Mouse (Mus musculus) lung, embryonic 14.5 days (tissue): Measurements from ENCODE around the gene Ppp1cb. TPM values are rescaled to one million over a fixed set of nuclear protein-coding genes. Genes with fewer than 3 reads are reported as not detected.

Experiments used
- ATAC-seq: fragments of 200-750 bp; cut with Nextera tagmentation; 2 replicates; pipeline ENCODE4 v1.8.0; 2017; ENCODE audit warnings: mild to moderate bottlenecking, moderate TSS enrichment, moderate library complexity; ENCODE audit not compliant: insufficient read depth
- DNase-seq: peaks from one replicate; pipeline ENCODE4 v3.0.0-alpha.2; 2015
- H3K27ac ChIP-seq: fragments of 300-500 bp; sonication (generic); 2 replicates; pipeline ENCODE4 v1.5.1; 2014; ENCODE audit warnings: low read depth, mild to moderate bottlenecking, moderate library complexity
- H3K27me3 ChIP-seq: fragments of 300-500 bp; sonication (generic); 2 replicates; pipeline ENCODE4 v1.6.1; 2014; ENCODE audit warnings: low read length, control low read depth; ENCODE audit not compliant: insufficient read depth
- H3K36me3 ChIP-seq: fragments of 300-500 bp; sonication (generic); 2 replicates; pipeline ENCODE4 v1.6.1; 2014; ENCODE audit warnings: control low read depth; ENCODE audit not compliant: insufficient read depth
- H3K4me1 ChIP-seq: fragments of 300-500 bp; sonication (generic); 2 replicates; pipeline ENCODE4 v1.6.1; 2014; ENCODE audit warnings: antibody characterized with exemption, control low read depth; ENCODE audit not compliant: insufficient read depth
- H3K4me2 ChIP-seq: fragments of 300-500 bp; sonication (generic); 2 replicates; pipeline ENCODE4 v1.6.1; 2014; ENCODE audit warnings: mild to moderate bottlenecking
- H3K4me3 ChIP-seq: fragments of 300-500 bp; sonication (generic); 2 replicates; pipeline ENCODE4 v1.5.1; 2014; ENCODE audit warnings: low read depth, low read length
- H3K9ac ChIP-seq: fragments of 300-500 bp; sonication (generic); 2 replicates; pipeline ENCODE4 v1.6.1; 2014
- H3K9me3 ChIP-seq: fragments of 300-500 bp; sonication (generic); 2 replicates; pipeline ENCODE4 v1.6.1; 2016; ENCODE audit warnings: low read depth, low read length, control low read depth
- CTCF ChIP-seq: IDR thresholded peaks from 2 replicates; pipeline ENCODE4 v1.5.1; 2016; ENCODE audit warnings: antibody characterized with exemption, low read depth
- WGBS: fragments of 180-500 bp; shearing (Covaris S2); extraction: QIAGEN DNeasy Blood & Tissue Kit; methylation state at CpG from one replicate; pipeline ENCODE4 v1.1.7; 2014; 5-methylcytosine and 5-hydroxymethylcytosine counted together
- polyA plus RNA-seq: library from polyadenylated mRNA; unstranded; fragments of >200 nt; fragmentation: Nextera tagmentation; extraction: Ambion mirVana; gene quantifications from 2 replicates; pipeline ENCODE4 v1.2.1, GENCODE M21; 2014

The Ppp1cb gene
- polyA plus RNA-seq, 1 experiment from 2014 or later, result 201 TPM

- WGBS, result 61% methylated on average over 5 of the region's 5 CpGs
- peaks cover 12% of the 10 kb centered on the region for H3K4me1 ChIP-seq
- H3K9me3 ChIP-seq, result no peaks in the 10 kb centered on the region
- no peaks in the 10 kb centered on the region for H3K36me3 ChIP-seq
- H3K27me3 ChIP-seq, result no peaks in the 10 kb centered on the region
- H3K27ac ChIP-seq, result no peak overlapping the region
- no peak overlapping the region for H3K9ac ChIP-seq
- DNase-seq, result no peak
- no peak overlapping the region for H3K4me3 ChIP-seq
- no peak for ATAC-seq
- no peak overlapping the region for H3K4me2 ChIP-seq
- no peak for TF ChIP-seq CTCF
Observed at GRCm38 (mm10) chr5:32414461-32414985, 44.1 kb upstream of the Ppp1cb start.

DNA sequence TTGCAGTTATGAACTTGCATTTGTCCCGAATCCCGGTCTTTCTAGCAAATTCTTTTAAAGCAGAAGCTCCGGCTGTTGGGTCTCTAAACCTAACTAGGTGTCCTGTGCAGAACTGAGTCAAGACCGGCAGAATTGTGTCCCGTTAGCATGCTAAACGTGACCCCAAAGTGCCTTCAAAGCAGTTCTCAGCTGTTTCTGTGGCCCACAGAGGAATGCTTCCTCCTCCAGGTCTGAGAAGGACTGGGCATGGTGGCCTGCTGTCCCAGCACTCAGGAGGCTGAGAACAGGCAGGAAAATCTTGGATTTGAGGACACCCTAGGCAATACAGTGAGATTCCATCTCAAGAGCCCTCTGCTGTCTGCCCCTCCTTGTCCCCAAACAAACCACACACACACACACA is 43.1 kb upstream of the Ppp1cb start:
- no peak for DNase-seq
- no peaks in the 10 kb centered on the region for H3K27me3 ChIP-seq
- 79% methylated on average over 6 of the region's 6 CpGs for WGBS
- no peak for TF ChIP-seq CTCF
- no peak overlapping the region for H3K4me3 ChIP-seq
- H3K9me3 ChIP-seq, result no peaks in the 10 kb centered on the region
- no peak overlapping the region for H3K9ac ChIP-seq
- H3K27ac ChIP-seq, result no peak overlapping the region
- no peak for ATAC-seq
- no peaks in the 10 kb centered on the region for H3K36me3 ChIP-seq
- peaks cover 12% of the 10 kb centered on the region for H3K4me1 ChIP-seq
- no peak overlapping the region for H3K4me2 ChIP-seq

GRCm38 (mm10) chr5:32416881-32417280 is 41.8 kb upstream of the Ppp1cb start:
- Histone ChIP-seq H3K27ac (peak overlapping the region; percentile 44; the same call in 1 of the 2 replicates), H3K27me3 (no peaks in the 10 kb centered on the region), H3K36me3 (no peaks in the 10 kb centered on the region), H3K4me2 (no peak overlapping the region), H3K9ac (no peak overlapping the region), H3K9me3 (no peaks in the 10 kb centered on the region), H3K4me3 (no peak overlapping the region), H3K4me1 (peaks cover 15% of the 10 kb centered on the region)
- 17% methylated on average over 4 of the region's 4 CpGs for WGBS
- DNase-seq (peak; percentile 74), ATAC-seq (0 out of 2 replicates have a peak, but pooled peaks have one; percentile 38)
- no peak for TF ChIP-seq CTCF

DNA sequence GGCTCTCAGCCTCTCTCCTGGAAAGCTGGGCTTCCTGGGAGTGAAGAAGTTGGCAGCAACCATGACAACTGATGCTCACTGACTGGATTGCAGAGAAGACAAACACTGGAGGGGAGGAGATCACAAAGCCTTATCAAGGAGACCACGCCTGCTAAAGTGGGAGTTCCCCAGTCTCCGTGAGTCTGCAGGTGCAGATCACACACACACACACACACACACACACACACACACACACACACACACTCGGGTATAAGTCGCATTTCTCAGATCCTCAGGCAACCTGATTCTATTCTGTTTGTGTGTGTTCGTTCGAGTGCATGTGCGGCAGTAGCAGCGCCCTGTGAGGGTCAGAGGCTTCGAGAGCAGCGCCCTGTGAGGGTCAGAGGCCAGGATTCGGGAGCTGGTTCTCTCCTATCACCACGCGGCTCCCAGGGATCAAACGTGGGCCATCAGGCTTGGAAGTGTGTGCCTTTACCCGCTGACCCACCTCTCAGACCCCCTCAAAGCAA is 36.5 kb upstream of the Ppp1cb start:
- Histone ChIP-seq H3K36me3 (no peaks in the 10 kb centered on the region), H3K4me2 (peak overlapping the region; percentile 27; the same call in 1 of the 2 replicates), H3K9me3 (no peaks in the 10 kb centered on the region), H3K27ac (peak overlapping the region; percentile 65; the same call in 1 of the 2 replicates), H3K4me1 (0 out of 2 replicates have a peak, but pooled peaks cover 7% of the 10 kb centered on the region), H3K9ac (no peak overlapping the region), H3K27me3 (no peaks in the 10 kb centered on the region), H3K4me3 (no peak overlapping the region)
- WGBS, result 13% methylated on average over 15 of the region's 15 CpGs
- TF ChIP-seq CTCF, result no peak
- peak; percentile 55 for DNase-seq
- peak; percentile 63 for ATAC-seq

DNA sequence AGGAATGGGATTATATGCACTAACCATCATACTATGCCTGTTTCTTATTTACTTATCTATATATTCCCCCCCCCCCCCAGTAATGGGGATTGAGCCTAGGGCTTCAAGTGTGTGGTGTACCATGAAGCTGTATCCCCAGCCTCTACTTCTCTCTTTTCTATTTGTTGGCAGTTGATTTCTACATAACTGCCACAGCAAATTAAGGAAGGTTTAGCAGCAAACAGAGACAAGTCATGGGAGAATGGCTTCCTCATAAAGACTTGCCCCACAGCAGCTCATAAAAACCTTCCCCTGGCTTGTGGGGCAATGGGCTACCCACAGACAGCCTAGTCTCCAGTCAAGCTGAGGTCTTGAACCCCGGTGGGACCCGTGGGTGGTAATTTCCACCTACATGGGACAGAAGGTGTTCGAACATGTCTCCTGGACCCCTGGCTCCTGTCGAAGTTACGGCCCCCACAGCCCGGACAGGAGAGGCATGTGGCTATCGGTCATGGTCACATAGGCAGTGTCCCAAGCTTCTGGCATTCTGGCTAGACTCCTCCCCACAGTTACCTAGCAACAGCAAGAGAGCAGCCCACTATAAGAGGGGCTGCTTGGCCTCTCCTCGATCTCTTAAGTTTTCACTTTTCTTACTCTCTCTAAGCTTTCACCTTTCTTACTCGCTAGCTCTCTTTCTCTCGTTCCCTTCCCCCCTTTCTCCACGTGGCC is 35.1 kb upstream of the Ppp1cb start:
- TF ChIP-seq CTCF, result no peak
- Histone ChIP-seq H3K4me2 (no peak overlapping the region), H3K9ac (no peak overlapping the region), H3K4me3 (no peak overlapping the region), H3K9me3 (no peaks in the 10 kb centered on the region), H3K36me3 (no peaks in the 10 kb centered on the region), H3K27me3 (no peaks in the 10 kb centered on the region), H3K27ac (no peak overlapping the region), H3K4me1 (0 out of 2 replicates have a peak, but pooled peaks cover 7% of the 10 kb centered on the region)
- DNase-seq, result no peak
- ATAC-seq, result no peak
- WGBS, result 42% methylated on average over 11 of the region's 11 CpGs

- H3K4me3 ChIP-seq, result no peak overlapping the region
- H3K9ac ChIP-seq, result no peak overlapping the region
- no peak overlapping the region for H3K27ac ChIP-seq
- DNase-seq (no peak), ATAC-seq (no peak)
- H3K9me3 ChIP-seq, result no peaks in the 10 kb centered on the region
- no peak for TF ChIP-seq CTCF
- 78% methylated on average over 8 of the region's 8 CpGs for WGBS
- 0 out of 2 replicates have a peak, but pooled peaks cover 7% of the 10 kb centered on the region for H3K4me1 ChIP-seq
- no peaks in the 10 kb centered on the region for H3K27me3 ChIP-seq
- H3K36me3 ChIP-seq, result no peaks in the 10 kb centered on the region
- H3K4me2 ChIP-seq, result no peak overlapping the region
Observed at GRCm38 (mm10) chr5:32424464-32424863, 34.2 kb upstream of the Ppp1cb start.

- Histone ChIP-seq H3K27me3 (no peaks in the 10 kb centered on the region), H3K4me3 (no peak overlapping the region), H3K9ac (no peak overlapping the region), H3K36me3 (no peaks in the 10 kb centered on the region), H3K4me1 (0 out of 2 replicates have a peak, but pooled peaks cover 7% of the 10 kb centered on the region), H3K27ac (no peak overlapping the region), H3K4me2 (no peak overlapping the region), H3K9me3 (no peaks in the 10 kb centered on the region)
- 53% methylated on average over 14 of the region's 14 CpGs for WGBS
- DNase-seq (no peak), ATAC-seq (no peak)
- no peak for TF ChIP-seq CTCF
Observed at GRCm38 (mm10) chr5:32425485-32426171, 33.0 kb upstream of the Ppp1cb start.
